Mouse (Mus musculus): ENCODE measurements around the gene Vipr2. TPM values are rescaled to one million over a fixed set of nuclear protein-coding genes. Genes with fewer than 3 reads are reported as not detected.

The Vipr2 gene
- total RNA-seq, 4 experiments from 2014 or later: 0.77 to 1.5 (median 1.0) TPM

GRCm38 (mm10) chr12:116096361-116096904 lies 18.9 kb downstream of the Vipr2 start:
- no peak for DNase-seq (ENCODE audit: low spot score in 2 of 2)

GRCm38 (mm10) chr12:116097166-116097565 lies 19.6 kb downstream of the Vipr2 start:
- no peak for DNase-seq (ENCODE audit: low spot score in 2 of 2)

- no peak for DNase-seq (ENCODE audit: low spot score in 2 of 2)
Measured at GRCm38 (mm10) chr12:116101945-116102344, 24.4 kb downstream of the Vipr2 start.

GRCm38 (mm10) chr12:116109451-116110353 lies 32.2 kb downstream of the Vipr2 start:
- DNase-seq (ENCODE audit: low spot score in 2 of 2): no peak

GRCm38 (mm10) chr12:116111007-116111694 lies 33.6 kb downstream of the Vipr2 start:
- no peak for DNase-seq (ENCODE audit: low spot score in 2 of 2)

- no peak for DNase-seq (ENCODE audit: low spot score in 2 of 2)
Measured at GRCm38 (mm10) chr12:116115781-116116180, 38.3 kb downstream of the Vipr2 start.

- DNase-seq (ENCODE audit: low spot score in 2 of 2): no peak
Measured at GRCm38 (mm10) chr12:116116455-116116854, 38.9 kb downstream of the Vipr2 start.

- no peak for DNase-seq (ENCODE audit: low spot score in 2 of 2)
Measured at GRCm38 (mm10) chr12:116117352-116117929, 39.9 kb downstream of the Vipr2 start.

- DNase-seq (ENCODE audit: low spot score in 2 of 2): no peak
Measured at GRCm38 (mm10) chr12:116119001-116119400, 41.5 kb downstream of the Vipr2 start.

GRCm38 (mm10) chr12:116123786-116124185 lies 46.3 kb downstream of the Vipr2 start:
- no peak for DNase-seq (ENCODE audit: low spot score in 2 of 2)

- no peak for DNase-seq (ENCODE audit: low spot score in 2 of 2)
Measured at GRCm38 (mm10) chr12:116130936-116131335, 53.4 kb downstream of the Vipr2 start.

GRCm38 (mm10) chr12:116132909-116133308 lies 55.4 kb downstream of the Vipr2 start:
- no peak for DNase-seq (ENCODE audit: low spot score in 2 of 2)

- peak; percentile 29 to 33 for DNase-seq (ENCODE audit: low spot score in 2 of 2)
Measured at GRCm38 (mm10) chr12:116135906-116136305, 58.4 kb downstream of the Vipr2 start.

GRCm38 (mm10) chr12:116138322-116139205 lies 61.0 kb downstream of the Vipr2 start:
- DNase-seq (ENCODE audit: low spot score in 2 of 2): no peak

- DNase-seq (ENCODE audit: low spot score in 2 of 2): no peak
Measured at GRCm38 (mm10) chr12:116140605-116141004, 63.1 kb downstream of the Vipr2 start.

- no peak for DNase-seq (ENCODE audit: low spot score in 2 of 2)
Measured at GRCm38 (mm10) chr12:116141816-116142215, 64.3 kb downstream of the Vipr2 start.

GRCm38 (mm10) chr12:116142464-116142863 lies 64.9 kb downstream of the Vipr2 start:
- DNase-seq (ENCODE audit: low spot score in 2 of 2): no peak

- DNase-seq (ENCODE audit: low spot score in 2 of 2): no peak
Measured at GRCm38 (mm10) chr12:116145246-116145645, 67.7 kb downstream of the Vipr2 start.

- DNase-seq (ENCODE audit: low spot score in 2 of 2): no peak
Measured at GRCm38 (mm10) chr12:116145686-116146085, 68.2 kb downstream of the Vipr2 start.

- no peak for DNase-seq (ENCODE audit: low spot score in 2 of 2)
Measured at GRCm38 (mm10) chr12:116146996-116147634, 69.6 kb downstream of the Vipr2 start.

All from gastrocnemius, adult 8-10 months (tissue).